Mouse (Mus musculus) gastrocnemius, adult 2 months (tissue): Measurements from ENCODE around the gene Fyn. TPM values are rescaled to one million over a fixed set of nuclear protein-coding genes. Genes with fewer than 3 reads are reported as not detected.

Source experiments
- DNase-seq: peaks from one replicate; pipeline ENCODE4 v3.0.0; 2022
- H3K27ac ChIP-seq: fragments of 200-600 bp; 2 replicates; pipeline ENCODE4 v1.8.1; 2022; ENCODE audit warnings: mild to moderate bottlenecking
- H3K4me3 ChIP-seq: fragments of 200-600 bp; 2 replicates; pipeline ENCODE4 v1.8.1; 2022; ENCODE audit warnings: mild to moderate bottlenecking, moderate library complexity
- CTCF ChIP-seq: fragments of 200-600 bp; IDR thresholded peaks from 2 replicates; pipeline ENCODE4 v1.8.1; 2022; ENCODE audit warnings: antibody characterized with exemption, mild to moderate bottlenecking, moderate library complexity
- intact Hi-C: fragments of 180-260 bp; cut with DNase I; formaldehyde crosslinking; loops from one replicate; pipeline ENCODE4 v1.15.1; 2025
- total RNA-seq, 2 experiments: library from RNA; stranded (reverse); gene quantifications; 2 replicates each; pipeline ENCODE4 v1.2.3; 2021

The Fyn gene
- total RNA-seq, 2 experiments from 2014 or later = 7.3 to 12.0 TPM

- Histone ChIP-seq H3K4me3 (no peak overlapping the region), H3K27ac (no peak overlapping the region)
- no peak for TF ChIP-seq CTCF
- DNase-seq = no peak
- intact Hi-C loops = no loop called here
These were observed 74.5 kb downstream of the Fyn start for GRCm38 (mm10) chr10:39443122-39443521.

- intact Hi-C loops = no loop called here
- DNase-seq = no peak
- Histone ChIP-seq H3K4me3 (no peak overlapping the region), H3K27ac (no peak overlapping the region)
- peak; percentile 9; the same call in 1 of the 2 replicates for TF ChIP-seq CTCF
These were observed 75.3 kb downstream of the Fyn start for GRCm38 (mm10) chr10:39443947-39444346.

GRCm38 (mm10) chr10:39445870-39446269 lies 77.2 kb downstream of the Fyn start:
- intact Hi-C loops = no loop called here
- no peak for DNase-seq

GRCm38 (mm10) chr10:39446706-39447105 lies 78.1 kb downstream of the Fyn start:
- intact Hi-C loops = no loop called here
- Histone ChIP-seq H3K27ac (no peak overlapping the region), H3K4me3 (no peak overlapping the region)
- peak; percentile 25; the same call in 1 of the 2 replicates for TF ChIP-seq CTCF
- peak; percentile 61 for DNase-seq

More at GRCm38 (mm10) chr10:39445870-39446269, 77.2 kb downstream of the Fyn start:
- Histone ChIP-seq H3K4me3 (no peak overlapping the region), H3K27ac (no peak overlapping the region)
- TF ChIP-seq CTCF = no peak

- TF ChIP-seq CTCF = no peak
- no peak overlapping the region for H3K27ac ChIP-seq
- DNase-seq = no peak
- intact Hi-C loops = no loop called here
- no peak overlapping the region for H3K4me3 ChIP-seq
These were observed 80.5 kb downstream of the Fyn start for GRCm38 (mm10) chr10:39449179-39449578.

GRCm38 (mm10) chr10:39450356-39450755 lies 81.7 kb downstream of the Fyn start:
- TF ChIP-seq CTCF = no peak

GRCm38 (mm10) chr10:39451065-39451464 lies 82.4 kb downstream of the Fyn start:
- H3K27ac ChIP-seq = peak overlapping the region; percentile 77
- intact Hi-C loops = no loop called here
- no peak for DNase-seq
- H3K4me3 ChIP-seq = peak overlapping the region; percentile 36
- TF ChIP-seq CTCF = no peak

More at GRCm38 (mm10) chr10:39450356-39450755, 81.7 kb downstream of the Fyn start:
- no peak for DNase-seq
- peak overlapping the region; percentile 56 for H3K4me3 ChIP-seq
- H3K27ac ChIP-seq = peak overlapping the region; percentile 77
- intact Hi-C loops = no loop called here

- intact Hi-C loops = no loop called here
- no peak overlapping the region for H3K4me3 ChIP-seq
- no peak for DNase-seq
- TF ChIP-seq CTCF = no peak
- H3K27ac ChIP-seq = no peak overlapping the region
These were observed 83.4 kb downstream of the Fyn start for GRCm38 (mm10) chr10:39451918-39452624.

GRCm38 (mm10) chr10:39455344-39455743 lies 86.7 kb downstream of the Fyn start:
- Histone ChIP-seq H3K27ac (no peak overlapping the region), H3K4me3 (no peak overlapping the region)
- no peak for DNase-seq
- TF ChIP-seq CTCF = no peak
- intact Hi-C loops = no loop called here

GRCm38 (mm10) chr10:39455857-39456620 lies 87.4 kb downstream of the Fyn start:
- no peak for DNase-seq
- no peak overlapping the region for H3K4me3 ChIP-seq
- no peak overlapping the region for H3K27ac ChIP-seq
- intact Hi-C loops = no loop called here
- no peak for TF ChIP-seq CTCF

- Histone ChIP-seq H3K27ac (no peak overlapping the region), H3K4me3 (no peak overlapping the region)
- no peak for DNase-seq
- intact Hi-C loops = no loop called here
- TF ChIP-seq CTCF = no peak
These were observed 88.1 kb downstream of the Fyn start for GRCm38 (mm10) chr10:39456776-39457175.

GRCm38 (mm10) chr10:39457281-39457680 lies 88.6 kb downstream of the Fyn start:
- intact Hi-C loops = no loop called here
- H3K27ac ChIP-seq = no peak overlapping the region
- no peak for TF ChIP-seq CTCF
- H3K4me3 ChIP-seq = no peak overlapping the region
- no peak for DNase-seq

- Histone ChIP-seq H3K4me3 (no peak overlapping the region), H3K27ac (peak overlapping the region; percentile 48)
- DNase-seq = no peak
- no peak for TF ChIP-seq CTCF
- intact Hi-C loops = no loop called here
These were observed 90.4 kb downstream of the Fyn start for GRCm38 (mm10) chr10:39458766-39459699.
